Mouse (Mus musculus): ENCODE measurements around the gene Sgms1. TPM values are rescaled to one million over a fixed set of nuclear protein-coding genes. Genes with fewer than 3 reads are reported as not detected.
"Not testable (repeated sequence)": the region's sequence is repeated elsewhere in the genome, so short reads cannot be mapped to it uniquely, and the experiment has no call there.

Gene Sgms1
- total RNA-seq, 4 experiments from 2014 or later = 47.5 to 60.8 (median 52.4) TPM

DNA sequence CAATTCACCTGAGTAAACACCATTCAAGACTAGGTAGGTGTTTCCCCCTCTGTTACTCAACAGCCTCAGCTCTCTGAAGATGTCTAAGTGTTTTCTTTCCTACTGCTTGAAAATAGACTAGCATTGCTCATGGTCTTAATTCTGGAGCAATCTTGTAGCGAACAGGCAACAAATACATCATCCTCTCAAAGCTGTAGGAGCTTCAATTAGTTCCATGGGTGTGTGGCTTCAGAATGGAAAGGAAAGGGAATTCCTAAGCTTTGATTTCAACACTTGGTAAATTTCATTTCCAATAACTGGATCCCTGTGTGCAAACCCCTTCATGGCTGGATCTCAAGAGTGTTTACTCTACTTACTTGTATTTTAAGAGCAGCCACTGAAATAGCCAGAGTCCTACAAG is 230.3 kb downstream of the Sgms1 start:
- DNase-seq (ENCODE audit: low spot score in 2 of 2) = no peak

DNA sequence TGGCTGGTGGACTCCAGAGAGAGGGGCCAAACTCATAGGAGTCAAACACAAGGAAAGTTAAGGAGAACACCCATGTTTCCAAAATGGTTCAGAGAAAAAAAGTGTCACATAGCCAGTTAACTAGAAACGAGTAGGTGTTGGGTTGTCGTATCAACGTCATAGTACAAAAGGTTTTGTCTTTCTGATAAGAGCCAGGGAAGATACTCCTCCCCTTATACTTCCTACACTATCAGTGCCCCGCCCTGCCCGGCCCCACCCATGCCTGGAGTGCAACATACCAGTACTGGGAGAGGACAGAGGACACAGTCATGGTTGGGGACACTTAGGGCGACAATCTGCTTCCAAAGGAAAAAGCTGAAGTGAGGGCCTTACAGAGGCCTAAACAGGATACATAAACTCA is 232.5 kb downstream of the Sgms1 start:
- DNase-seq (ENCODE audit: low spot score in 2 of 2) = no peak

DNA sequence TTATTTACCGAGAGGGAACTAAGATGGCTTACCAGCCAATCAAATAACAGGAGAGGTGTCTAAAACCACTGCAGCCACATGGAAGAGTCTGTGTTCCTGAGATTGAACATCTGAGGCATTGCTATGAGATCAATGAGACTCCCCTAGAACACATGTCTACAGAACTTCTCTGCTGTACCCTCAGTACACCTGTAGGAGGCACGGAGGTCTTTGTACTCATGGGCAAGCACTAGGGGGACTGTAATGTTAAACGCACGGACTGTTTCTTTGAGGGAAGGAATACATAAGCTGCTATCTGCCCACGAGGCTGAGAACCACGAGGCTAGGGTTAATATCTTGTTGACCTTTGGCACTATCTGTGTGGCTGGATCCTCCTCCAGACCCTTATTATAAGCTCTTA is 237.0 kb downstream of the Sgms1 start:
- DNase-seq (ENCODE audit: low spot score in 2 of 2) = no peak

DNA sequence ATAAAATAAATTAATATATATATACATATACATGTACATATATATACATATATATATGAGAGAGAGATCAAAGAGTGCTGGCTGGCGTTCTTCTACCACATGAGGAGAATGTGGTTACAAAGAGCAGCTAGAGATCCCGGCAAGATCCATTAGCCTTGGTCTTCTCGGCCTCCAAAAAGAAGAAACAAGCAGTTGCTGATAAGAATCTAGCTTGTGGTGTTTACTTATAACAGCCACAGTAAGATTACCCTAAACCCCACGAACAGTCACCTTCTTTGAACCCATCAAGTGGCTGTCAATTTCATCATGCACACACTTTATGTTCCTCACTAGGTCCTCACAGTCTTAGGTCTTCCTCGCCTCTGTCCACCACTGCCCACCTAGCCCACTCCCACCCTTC is 240.8 kb downstream of the Sgms1 start:
- DNase-seq (ENCODE audit: low spot score in 2 of 2) = no peak

DNA sequence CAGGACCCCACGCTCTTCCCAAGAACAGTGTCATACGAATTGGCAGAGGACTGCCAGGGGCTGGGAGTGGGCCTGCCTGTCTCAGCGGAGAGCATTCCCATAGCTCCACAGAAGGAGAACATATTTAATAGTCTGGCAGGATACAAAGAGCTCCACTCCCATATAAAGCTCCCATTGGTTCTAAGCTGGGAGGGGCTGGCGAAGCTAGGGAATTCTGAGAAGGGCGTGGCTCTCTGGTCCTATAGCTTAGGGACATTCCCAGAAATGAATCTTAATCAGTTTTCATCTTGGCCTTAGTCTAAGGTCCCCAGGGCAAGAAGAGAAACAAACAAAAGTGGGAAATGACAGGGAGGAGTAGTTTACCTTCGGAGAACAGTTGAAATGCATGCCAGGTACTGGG is 247.1 kb downstream of the Sgms1 start:
- no peak for DNase-seq (ENCODE audit: low spot score in 2 of 2)

DNA sequence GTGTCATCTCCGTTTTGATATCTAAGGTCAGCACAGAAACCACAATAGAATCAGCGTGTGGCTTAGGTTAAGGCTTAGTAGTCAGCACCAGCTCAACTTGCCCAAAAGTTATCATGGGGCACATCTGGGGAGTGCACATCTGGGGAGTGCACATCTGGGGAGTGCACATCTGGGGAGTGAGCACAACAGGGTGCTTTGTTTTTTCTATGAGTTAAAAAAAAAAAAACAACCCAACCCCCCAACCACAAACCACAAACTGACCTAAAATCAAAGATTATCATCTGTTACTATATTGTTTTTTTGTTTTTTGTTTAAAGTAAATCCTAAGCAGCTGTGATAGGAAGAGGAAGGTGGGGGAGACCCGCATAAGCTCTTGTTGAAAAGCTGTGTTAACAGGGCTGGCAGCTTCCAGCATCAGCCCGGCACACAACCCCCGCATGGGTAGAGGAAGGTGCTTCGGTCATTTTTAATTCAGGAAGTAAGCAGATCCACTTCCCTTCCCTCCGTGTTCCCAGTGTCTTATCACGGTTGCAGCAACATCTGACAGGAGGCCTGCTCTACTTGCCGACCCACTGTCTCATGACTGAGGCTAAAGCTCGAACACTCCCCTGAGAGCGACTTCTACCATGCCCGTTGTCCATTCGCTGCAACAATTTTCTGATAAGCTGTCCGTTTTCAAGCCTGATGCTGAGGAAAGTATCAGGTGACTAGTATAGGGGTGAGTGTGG is 251.0 kb downstream of the Sgms1 start:
- DNase-seq (ENCODE audit: low spot score in 2 of 2) = no peak

DNA sequence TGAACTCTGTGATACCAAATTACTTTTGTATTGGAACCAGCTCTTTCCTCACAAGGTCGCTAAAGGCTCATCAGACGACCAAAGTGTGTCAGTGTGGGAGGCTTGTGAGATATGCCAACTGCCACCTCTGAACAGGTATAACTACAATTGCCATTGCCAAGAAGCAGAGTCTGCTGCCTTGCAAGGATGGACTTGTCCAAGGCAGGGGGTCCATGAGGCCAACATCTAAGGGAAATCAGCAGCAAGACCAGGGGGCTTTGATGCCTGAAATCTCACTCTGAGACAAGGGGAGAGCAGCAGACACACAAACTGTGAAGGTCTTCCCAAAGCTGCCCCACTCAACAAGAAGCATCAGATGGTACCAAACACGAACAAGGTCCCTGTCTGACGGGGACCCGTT is 251.6 kb downstream of the Sgms1 start:
- DNase-seq (ENCODE audit: low spot score in 2 of 2) = no peak

DNA sequence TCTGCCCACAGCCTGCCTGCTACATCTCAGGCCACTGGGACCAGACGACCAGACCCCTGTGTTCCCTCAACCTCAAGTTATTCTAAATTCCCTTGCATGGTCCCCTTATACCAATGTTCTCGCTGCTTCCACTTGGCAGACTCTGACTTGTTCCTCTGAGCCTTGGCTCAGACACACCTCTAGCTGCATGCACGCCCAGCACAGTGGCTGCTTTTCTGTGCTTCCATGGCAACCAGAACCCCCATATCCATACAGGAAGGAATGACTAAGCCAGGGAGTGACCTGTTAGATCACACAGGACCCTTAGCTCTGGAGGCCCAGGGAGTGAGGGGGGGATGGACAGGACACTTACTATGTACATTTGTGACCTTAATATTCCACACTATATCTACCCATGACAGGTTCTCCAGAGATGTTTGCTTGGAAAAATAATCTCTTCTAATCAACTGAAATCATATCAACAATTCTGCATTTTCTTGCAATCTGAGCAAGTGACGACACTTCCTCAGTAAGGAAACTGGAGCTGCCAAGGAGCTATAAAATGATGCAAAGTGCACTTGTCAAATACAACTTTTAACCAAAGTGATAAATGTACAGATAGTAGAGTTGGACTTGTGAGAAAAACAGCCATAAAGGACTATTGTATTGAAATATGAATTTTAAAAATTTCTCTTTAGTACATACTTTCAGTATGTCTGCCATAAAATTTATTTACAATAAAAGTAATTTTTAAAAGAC is 252.5 kb downstream of the Sgms1 start:
- peak in 1 of 2 experiments; percentile 18 for DNase-seq (ENCODE audit: low spot score in 2 of 2)

DNA sequence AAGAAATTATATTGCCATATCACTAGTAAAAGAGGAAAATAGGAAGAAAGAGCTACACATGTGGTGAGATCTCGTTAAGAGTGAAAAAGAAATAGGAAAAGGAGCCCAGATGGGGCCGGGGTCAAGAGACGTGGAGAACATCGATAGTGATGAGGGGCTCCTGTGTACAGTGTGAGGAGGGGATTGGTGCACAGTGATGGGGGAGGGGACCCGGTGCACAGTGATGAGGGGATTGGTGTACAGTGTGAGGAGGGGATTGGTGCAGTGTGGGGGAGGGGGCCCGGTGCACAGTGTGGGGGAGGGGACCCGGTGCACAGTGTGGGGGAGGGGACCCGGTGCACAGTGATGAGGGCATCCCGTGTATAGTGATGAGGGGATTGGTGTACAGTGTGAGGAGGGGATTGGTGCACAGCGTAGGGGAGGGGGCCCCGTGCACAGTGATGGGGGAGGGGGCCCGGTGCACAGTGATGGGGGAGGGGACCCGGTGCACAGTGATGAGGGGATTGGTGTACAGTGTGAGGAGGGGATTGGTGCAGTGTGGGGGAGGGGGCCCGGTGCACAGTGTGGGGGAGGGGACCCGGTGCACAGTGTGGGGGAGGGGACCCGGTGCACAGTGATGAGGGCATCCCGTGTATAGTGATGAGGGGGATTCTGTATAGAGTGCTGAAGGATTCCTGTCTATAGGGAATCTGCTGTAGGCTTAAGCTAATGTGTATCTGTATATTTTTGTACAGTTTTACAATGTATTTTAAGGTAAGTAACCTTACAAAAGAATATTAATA is 257.6 kb downstream of the Sgms1 start:
- DNase-seq (ENCODE audit: low spot score in 2 of 2) = not testable (repeated sequence)

DNA sequence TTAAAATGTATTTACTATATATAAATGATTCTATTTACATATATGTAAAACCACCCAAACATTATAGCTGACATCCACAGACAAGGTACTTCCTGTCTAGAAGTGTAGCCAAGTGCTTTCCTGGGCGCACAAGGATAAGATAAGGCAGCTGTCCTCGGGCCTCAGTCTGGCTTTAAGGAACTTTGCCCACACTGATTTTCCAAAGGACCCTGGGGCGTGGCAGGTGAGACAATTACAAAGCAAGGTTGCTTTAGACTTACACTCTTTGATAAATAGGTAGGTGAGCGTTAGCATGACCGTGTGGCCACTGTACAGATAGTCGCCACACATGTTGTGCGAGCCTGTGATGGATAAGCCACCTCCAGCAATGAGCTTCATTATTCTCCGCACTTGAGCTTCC is 260.2 kb downstream of the Sgms1 start:
- DNase-seq (ENCODE audit: low spot score in 2 of 2) = no peak

DNA sequence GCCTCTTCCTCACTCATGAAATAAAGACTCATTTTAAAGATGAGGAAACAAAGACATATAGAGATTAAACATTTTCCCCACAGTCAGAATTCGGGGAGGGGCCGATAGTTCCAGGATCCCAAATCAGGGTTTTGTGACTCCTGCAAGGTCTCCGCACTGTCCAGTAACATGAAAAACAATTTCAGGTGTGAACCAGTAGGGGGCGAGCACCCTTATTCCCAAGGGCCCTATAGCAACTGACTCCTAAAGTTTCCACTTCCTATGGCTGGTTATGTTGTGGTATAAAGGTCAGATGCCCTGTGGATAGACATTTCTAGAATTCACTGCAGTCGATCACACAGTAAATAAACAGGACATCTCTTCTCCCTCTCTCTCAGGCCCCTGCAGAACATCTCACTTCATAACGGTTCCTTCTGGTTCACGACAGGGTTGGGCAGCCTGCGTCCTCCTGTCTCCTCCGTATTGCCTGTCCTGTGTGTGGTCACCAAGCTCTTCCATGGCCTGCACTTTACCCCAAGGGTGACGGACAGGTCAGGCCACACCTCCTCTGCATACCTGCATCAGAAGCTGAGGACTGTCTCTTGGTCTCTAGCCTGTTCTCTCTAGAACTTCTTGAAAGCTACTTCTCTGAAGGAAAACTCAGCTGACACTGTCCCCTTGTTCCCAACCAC is 262.2 kb downstream of the Sgms1 start:
- DNase-seq (ENCODE audit: low spot score in 2 of 2) = no peak

DNA sequence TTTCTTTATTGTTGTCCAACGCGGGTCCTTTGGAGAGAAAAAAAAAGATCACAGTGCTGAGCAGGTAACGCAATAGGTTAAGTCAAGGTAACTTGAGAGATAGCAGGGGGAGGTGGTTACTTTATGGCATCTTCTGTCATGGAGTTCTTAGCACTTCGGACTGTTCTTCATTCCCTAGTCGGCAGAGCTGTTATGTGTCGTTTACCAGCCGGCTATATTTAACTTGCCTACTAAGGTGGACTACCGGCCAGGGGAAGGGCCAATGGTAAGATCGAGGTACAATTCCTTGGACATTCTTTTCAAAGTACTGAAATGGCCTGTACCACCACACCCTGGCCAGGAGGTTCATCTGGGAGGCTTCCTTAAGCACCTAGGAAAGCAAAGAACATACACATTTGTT is 265.4 kb downstream of the Sgms1 start:
- no peak for DNase-seq (ENCODE audit: low spot score in 2 of 2)

DNA sequence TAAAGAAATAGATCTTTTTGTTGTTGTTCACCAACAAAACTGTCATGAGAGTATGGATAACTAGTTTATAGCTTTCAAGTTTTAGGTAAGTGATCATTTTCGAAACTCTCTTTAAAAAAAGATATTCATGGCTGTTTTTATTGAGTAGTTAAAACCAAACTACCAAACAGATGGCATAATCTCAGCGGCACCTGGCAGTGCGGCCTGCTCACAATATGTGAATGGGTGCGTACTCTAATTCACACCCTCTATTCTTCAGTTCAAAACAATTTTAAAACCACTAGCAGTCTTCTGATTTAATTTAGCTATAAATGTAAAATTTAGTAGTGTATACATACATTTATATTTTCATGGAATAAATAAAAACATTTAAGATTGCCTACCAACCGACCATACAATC is 266.3 kb downstream of the Sgms1 start:
- no peak for DNase-seq (ENCODE audit: low spot score in 2 of 2)

DNA sequence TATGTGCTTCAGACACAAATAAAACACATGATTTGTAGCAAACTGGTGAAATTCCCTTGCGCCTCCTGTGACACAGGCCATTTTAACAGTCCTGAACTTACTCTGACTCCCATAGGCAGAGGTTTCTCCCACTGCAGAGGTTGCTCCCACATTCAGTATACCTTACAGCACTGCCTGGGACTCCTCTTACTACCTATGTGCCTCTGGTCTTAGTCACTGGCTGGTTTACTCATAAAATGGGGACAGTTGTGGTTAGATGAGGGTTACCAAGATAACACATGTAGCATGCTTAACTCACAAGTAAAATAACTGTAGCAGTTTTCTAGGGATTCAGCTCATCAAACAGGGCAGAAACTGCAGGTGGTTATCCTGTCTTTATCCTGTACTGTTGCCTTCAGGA is 268.7 kb downstream of the Sgms1 start:
- DNase-seq (ENCODE audit: low spot score in 2 of 2) = no peak

DNA sequence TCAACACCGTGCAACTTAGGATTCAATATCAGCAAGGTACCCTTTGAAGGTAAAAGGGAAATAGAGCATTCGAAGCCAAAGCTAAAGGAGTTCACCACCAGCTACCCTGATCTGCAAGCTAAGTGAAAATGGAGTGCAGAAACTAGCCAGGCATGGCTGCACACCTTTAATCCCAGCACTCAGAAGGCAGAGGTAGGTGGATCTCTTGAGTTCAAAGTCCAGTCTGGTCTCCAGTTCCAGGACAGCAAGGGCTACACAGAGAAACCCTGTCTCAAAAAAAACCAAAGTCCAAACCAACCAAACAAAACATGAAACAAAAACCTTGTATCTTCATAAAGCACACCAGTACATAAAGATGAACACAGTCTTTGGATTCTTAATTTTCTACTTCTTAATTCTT is 269.8 kb downstream of the Sgms1 start:
- DNase-seq (ENCODE audit: low spot score in 2 of 2) = no peak

DNA sequence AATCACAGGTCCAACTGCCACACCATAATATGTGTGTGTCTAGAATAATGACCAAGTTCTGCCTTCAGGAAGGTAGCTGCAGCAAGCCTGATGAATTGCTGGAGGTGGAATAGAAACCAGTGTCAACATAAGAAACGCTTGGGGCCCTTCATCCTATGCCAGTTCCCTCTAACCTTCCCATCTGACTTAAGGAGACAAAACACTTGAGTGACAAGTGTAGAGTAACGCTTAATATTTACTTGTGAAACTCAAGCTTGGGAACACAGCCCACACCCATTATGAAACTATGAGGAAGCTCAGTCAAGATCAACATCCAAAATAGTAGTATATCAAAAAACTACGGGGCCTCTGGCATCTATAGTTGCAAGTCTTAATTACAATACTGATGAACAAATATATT is 271.0 kb downstream of the Sgms1 start:
- no peak for DNase-seq (ENCODE audit: low spot score in 2 of 2)

DNA sequence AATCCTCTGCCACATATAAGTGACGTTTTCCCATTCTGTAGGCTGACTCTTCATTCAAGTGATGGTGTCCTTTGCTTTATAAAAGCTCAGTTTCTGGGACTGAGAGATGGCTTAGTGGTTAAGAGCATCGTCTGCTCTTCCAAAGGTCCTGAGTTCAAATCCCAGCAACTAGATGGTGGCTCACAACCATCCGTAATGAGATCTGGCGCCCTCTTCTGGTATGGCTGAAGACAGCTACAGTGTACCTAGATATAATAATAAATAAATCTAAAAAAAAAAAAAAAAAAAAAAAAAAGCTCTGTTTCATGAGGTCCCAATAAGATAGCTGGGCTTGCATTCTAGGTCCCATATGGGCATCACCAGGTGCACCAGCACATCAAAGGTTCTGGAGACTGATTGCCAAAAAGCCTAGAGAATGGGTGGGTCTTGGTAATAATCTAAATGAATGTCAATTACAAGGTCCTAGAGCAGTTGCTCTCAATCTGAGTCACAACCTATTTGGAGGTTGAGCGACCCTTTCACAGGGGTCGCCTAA is 272.0 kb downstream of the Sgms1 start:
- no peak for DNase-seq (ENCODE audit: low spot score in 2 of 2)

DNA sequence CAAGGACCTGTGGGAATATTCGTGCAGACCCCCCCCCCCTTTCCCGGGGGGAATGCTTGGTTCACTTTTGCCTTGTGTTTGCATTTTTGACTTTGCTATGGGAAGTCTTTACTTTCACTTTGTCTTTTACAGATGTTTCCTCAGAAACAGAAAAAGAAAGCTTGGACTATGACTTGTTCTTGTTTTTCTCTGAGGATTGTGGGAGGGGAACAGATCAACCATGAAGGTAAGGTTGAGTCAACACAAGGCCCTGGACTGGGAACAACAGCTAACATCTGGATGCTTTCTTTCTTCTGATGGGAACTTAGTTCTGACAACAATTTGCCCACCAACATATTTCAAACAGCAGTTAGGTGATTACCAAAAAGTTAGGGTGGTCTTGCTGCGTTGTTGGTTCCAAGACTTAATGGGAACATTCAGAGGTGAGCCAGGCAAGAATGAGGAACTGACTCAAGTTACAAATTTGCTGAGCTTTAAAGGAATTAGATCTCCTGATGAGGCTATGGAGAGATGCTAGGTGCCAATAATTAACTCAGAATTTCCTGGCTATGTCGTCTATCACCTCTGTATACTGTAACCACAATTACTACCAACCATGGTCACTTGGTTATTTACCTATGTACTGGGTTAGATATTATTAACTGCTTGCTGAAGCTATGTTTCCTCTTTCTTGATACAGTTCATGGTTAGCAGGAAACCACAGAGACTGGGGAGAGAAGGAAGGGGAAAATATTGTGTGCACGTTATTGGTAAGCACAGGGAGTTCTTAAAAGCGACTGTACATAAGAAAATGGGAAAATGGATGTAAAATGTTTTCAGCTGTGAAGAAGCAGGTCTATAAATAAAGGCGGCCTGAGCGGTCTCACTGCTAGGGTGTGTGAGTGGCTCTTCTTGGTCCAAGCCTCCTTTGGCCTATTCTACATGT is 277.4 kb downstream of the Sgms1 start:
- DNase-seq (ENCODE audit: low spot score in 2 of 2) = no peak

DNA sequence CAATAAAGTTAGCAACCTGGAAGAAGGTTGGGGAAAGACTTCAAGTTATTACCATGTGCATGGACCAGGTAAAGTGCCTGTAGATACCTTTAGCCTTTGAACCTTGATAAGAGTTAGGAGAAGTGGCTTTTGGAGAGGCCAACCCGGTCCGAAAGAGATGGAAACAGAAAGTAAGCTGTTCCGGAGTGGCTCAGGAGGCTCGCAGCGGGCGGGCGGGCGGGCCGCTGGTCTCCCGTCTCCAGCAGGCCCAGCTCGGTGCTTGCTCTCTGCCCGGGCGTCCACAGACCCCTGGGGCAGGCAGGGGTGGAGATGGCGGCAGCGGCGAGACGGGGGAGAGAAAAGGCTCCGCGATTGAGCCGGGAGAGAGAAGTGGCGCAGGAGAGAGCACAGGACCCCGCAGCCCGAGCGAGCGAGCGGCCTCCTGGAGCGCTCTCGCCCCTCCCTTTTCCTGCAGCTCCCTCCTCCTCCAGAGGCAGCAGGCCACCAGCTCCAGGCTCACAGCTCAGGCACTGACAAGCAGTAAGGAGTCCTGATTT is 281.7 kb downstream of the Sgms1 start, which contains the start of gene Asah2:
Gene Asah2 (minus strand): TSS at position 441 of the 536 bp plus-strand sequence.
- peak; percentile 52 to 54 for DNase-seq (ENCODE audit: low spot score in 2 of 2)

DNA sequence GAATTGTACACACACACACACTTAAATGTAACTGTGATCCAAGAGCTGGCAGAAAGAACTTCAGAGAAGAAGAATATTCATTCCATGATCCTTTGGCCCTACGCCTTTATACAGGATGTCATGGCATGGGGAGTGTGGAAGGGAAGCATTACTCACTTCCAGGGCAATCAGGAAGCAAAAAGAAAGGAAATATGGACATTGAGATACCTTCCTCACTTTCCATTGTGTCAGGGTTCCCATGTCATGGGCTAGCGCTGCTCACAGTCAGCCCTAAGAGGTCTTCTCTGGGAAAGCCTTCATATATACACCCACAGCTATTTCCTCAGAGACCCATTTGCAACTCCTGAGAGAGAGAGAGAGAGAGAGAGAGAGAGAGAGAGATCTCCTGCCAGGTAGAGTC is 282.8 kb downstream of the Sgms1 start:
- DNase-seq (ENCODE audit: low spot score in 2 of 2) = no peak
